Mouse (Mus musculus) limb, embryonic 13.5 days (tissue): ENCODE measurements around the gene Rslcan18. TPM values are rescaled to one million over a fixed set of nuclear protein-coding genes. Genes with fewer than 3 reads are reported as not detected.

ENCODE experiments used
- ATAC-seq: fragments of 200-750 bp; cut with Nextera tagmentation; 2 replicates; pipeline ENCODE4 v1.8.0; 2017; ENCODE audit warnings: low read depth, moderate number of reproducible peaks, moderate TSS enrichment; ENCODE audit not compliant: low FRiP score
- H3K27ac ChIP-seq: fragments of 300-500 bp; sonication (generic); 2 replicates; pipeline ENCODE4 v1.5.1; 2015; ENCODE audit warnings: inconsistent platforms, mild to moderate bottlenecking, moderate library complexity
- H3K27me3 ChIP-seq: fragments of 300-500 bp; sonication (generic); 2 replicates; pipeline ENCODE4 v1.6.1; 2015; ENCODE audit warnings: mild to moderate bottlenecking, inconsistent platforms
- H3K36me3 ChIP-seq: fragments of 300-500 bp; sonication (generic); 2 replicates; pipeline ENCODE4 v1.6.1; 2015; ENCODE audit warnings: inconsistent platforms, mild to moderate bottlenecking, moderate library complexity
- H3K4me1 ChIP-seq: fragments of 300-500 bp; sonication (generic); 2 replicates; pipeline ENCODE4 v1.6.1; 2015; ENCODE audit warnings: inconsistent platforms
- H3K4me2 ChIP-seq: fragments of 300-500 bp; sonication (generic); replicated peaks from 2 replicates; pipeline ENCODE4 v1.6.1; 2015; ENCODE audit warnings: inconsistent platforms, mild to moderate bottlenecking, moderate library complexity
- H3K4me3 ChIP-seq: fragments of 300-500 bp; sonication (generic); 2 replicates; pipeline ENCODE4 v1.5.1; 2015; ENCODE audit warnings: moderate library complexity, mild to moderate bottlenecking, inconsistent platforms
- H3K9ac ChIP-seq: fragments of 300-500 bp; sonication (generic); 2 replicates; pipeline ENCODE4 v1.6.1; 2015; ENCODE audit warnings: mild to moderate bottlenecking, inconsistent platforms
- H3K9me3 ChIP-seq: fragments of 300-500 bp; sonication (generic); 2 replicates; pipeline ENCODE4 v1.6.1; 2016; ENCODE audit warnings: inconsistent platforms
- WGBS: fragments of 180-500 bp; shearing (Covaris S2); methylation state at CpG from one replicate; pipeline ENCODE4 v1.1.7; 2015; 5-methylcytosine and 5-hydroxymethylcytosine counted together
- polyA plus RNA-seq: library from polyadenylated mRNA; unstranded; fragments of >200 nt; fragmentation: Nextera tagmentation; extraction: Ambion mirVana; gene quantifications from 2 replicates; pipeline ENCODE4 v1.2.1, GENCODE M21; 2015

The Rslcan18 gene
- polyA plus RNA-seq, 1 experiment from 2014 or later: 0.25 TPM

DNA sequence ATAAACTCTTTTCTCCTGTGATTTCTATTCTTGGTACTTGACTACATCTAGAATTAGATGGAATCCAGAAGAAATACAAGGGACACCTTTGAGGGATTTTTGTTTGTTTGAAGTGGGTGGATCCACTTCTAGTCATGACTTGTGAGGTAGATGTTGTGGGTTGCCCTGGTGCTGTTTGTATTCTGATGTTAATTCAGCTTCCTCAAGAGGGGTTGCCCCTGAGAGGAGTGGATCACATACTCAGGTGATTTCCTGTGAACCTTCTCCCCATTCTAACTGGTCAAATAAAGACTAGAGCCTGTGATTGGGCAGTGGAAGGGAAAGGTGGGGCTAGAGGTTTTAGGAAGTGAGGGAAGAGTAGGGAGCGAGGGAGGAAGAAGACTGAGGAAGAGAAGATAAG, 34.1 kb downstream of the Rslcan18 start:
- WGBS: 68% methylated on average over 1 of the region's 1 CpGs
- Histone ChIP-seq H3K4me3 (peak overlapping the region; percentile 59), H3K27ac (peak overlapping the region; percentile 90), H3K9ac (peak overlapping the region; percentile 78; the same call in 1 of the 2 replicates), H3K4me1 (peaks cover 10% of the 10 kb centered on the region), H3K36me3 (peaks cover 15% of the 10 kb centered on the region), H3K4me2 (peak overlapping the region; percentile 77), H3K27me3 (no peaks in the 10 kb centered on the region), H3K9me3 (0 out of 2 replicates have a peak, but pooled peaks cover 6% of the 10 kb centered on the region)
- no peak for ATAC-seq

DNA sequence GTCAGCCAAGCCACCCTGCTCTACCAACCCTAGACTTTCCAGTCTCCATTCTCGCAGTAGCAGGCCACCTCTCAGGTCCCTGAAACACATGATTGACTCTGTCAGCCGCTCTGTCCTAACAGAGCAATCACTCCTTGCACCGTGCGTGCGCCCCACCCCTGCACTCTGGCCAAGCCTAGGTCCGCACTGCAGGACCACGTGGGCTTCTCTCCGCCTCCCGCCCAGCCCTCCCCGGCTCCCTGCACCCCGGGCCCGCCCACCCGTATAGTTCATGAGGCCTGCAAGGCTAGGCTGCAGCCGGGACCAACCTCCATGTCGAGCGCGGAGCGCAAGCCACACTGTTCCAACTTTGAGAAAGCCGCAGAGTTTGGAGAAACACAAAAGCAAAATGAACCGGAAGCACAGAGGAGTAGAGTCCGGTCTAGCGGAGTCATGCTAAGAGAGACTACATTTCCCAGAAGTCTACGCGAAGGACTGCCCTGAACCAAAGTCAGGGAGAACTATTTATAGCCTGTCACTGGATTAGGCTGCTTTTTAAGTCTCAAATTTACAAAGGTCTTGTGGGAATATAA, 34.8 kb downstream of the Rslcan18 start:
- 0 out of 2 replicates have a peak, but pooled peaks cover 8% of the 10 kb centered on the region for H3K9me3 ChIP-seq
- H3K4me3 ChIP-seq: peak overlapping the region; percentile 59
- H3K9ac ChIP-seq: peak overlapping the region; percentile 78
- 1% methylated on average over 24 of the region's 24 CpGs for WGBS
- H3K27ac ChIP-seq: peak overlapping the region; percentile 90
- H3K4me2 ChIP-seq: peak overlapping the region; percentile 77
- no peaks in the 10 kb centered on the region for H3K27me3 ChIP-seq
- H3K4me1 ChIP-seq: peaks cover 10% of the 10 kb centered on the region
- H3K36me3 ChIP-seq: peaks cover 21% of the 10 kb centered on the region
- peak; percentile 99 for ATAC-seq

DNA sequence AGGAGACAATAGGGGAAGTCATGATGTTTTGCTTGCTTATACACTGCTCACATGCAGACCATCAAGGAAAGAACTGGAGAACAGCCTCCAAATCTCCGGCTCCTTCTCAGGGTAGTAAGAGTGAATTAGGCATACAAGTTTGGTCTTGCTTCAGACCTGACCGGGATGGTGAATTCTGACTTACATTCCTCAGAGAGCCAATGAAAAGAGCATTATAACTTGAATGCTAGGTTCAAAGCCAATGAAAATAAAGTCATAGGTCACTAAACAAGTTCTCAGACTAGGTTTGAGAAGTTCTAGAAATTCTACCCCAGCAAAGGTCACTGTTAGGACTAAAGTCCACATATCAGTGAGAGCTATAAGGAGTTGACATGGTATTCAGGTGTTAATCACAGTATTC, 38.8 kb downstream of the Rslcan18 start:
- H3K4me3 ChIP-seq: no peak overlapping the region
- H3K9me3 ChIP-seq: peaks cover 28% of the 10 kb centered on the region
- peaks cover 53% of the 10 kb centered on the region for H3K36me3 ChIP-seq
- H3K4me1 ChIP-seq: peaks cover 9% of the 10 kb centered on the region
- ATAC-seq: no peak
- H3K9ac ChIP-seq: no peak overlapping the region
- H3K4me2 ChIP-seq: no peak overlapping the region
- H3K27ac ChIP-seq: no peak overlapping the region
- WGBS: 89% methylated on average over 2 of the region's 2 CpGs
- no peaks in the 10 kb centered on the region for H3K27me3 ChIP-seq

DNA sequence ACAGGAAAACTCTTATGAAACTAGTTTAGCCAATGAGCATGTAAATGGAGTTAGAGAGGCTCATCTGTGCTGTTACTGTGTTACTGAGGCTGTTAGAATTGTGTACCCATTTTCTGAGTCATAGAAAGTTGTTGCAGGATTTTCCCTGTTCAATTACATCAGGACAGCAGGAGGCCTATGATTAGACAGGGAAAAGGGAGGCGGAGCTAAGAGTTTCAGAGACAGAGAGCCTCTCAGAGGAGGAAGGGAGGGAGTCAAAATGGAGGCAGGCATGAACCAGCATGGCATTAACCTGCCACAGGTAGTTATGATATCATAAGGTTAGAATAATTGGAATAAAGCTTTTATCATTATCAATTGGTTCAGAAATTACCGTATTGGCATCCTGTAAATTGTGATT, 43.3 kb downstream of the Rslcan18 start:
- H3K9ac ChIP-seq: no peak overlapping the region
- peaks cover 51% of the 10 kb centered on the region for H3K9me3 ChIP-seq
- peaks cover 76% of the 10 kb centered on the region for H3K36me3 ChIP-seq
- no peaks in the 10 kb centered on the region for H3K4me1 ChIP-seq
- no peaks in the 10 kb centered on the region for H3K27me3 ChIP-seq
- no peak overlapping the region for H3K4me2 ChIP-seq
- ATAC-seq: no peak
- H3K4me3 ChIP-seq: no peak overlapping the region
- WGBS: 96% methylated on average over 2 of the region's 2 CpGs
- H3K27ac ChIP-seq: no peak overlapping the region

DNA sequence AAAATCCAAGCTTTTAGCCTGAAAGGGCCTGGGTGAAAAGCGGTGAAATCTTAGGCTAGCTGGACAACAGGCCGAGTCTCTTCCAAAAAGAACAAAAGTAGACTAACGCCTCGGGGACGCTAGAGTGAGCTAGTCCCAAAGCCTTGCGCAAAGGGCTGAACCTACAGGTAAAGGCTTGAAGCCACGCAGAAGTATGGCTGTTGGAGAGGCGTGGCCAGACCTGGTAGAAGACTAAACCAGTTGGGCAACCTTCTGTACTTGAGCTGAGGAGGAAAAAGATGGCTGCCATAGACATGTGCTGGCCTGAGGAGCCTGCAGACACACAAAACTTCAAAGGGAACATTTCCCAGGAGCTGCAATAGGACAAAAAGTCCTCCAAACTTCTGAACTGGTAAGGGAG, 50.7 kb downstream of the Rslcan18 start:
- Histone ChIP-seq H3K4me3 (no peak overlapping the region), H3K27me3 (no peaks in the 10 kb centered on the region), H3K9ac (no peak overlapping the region), H3K4me2 (no peak overlapping the region), H3K36me3 (peaks cover 33% of the 10 kb centered on the region), H3K4me1 (no peaks in the 10 kb centered on the region; the same call in 1 of the 2 replicates), H3K9me3 (peaks cover 26% of the 10 kb centered on the region), H3K27ac (no peak overlapping the region)
- 75% methylated on average over 8 of the region's 8 CpGs for WGBS
- ATAC-seq: no peak

DNA sequence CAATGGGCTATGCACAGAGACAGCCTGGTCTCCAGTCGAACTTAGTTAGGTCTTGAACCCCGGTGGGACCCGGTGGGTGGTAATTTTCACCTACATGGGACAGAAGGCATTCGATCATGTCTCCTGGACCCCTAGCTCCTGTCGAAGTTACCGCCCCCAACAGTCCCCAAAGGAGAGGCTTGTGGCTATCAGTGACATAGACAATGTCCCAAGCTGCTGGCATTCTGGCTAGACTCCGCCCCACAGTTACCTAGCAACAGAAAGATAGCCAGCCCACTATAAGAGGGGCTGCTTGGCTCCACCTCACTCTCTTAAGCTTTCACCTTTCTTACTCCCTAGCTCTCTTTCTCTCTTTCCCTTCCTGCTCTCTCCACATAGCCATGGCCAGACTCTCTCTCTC, 53.6 kb downstream of the Rslcan18 start:
- no peak for ATAC-seq
- Histone ChIP-seq H3K27me3 (no peaks in the 10 kb centered on the region), H3K36me3 (peaks cover 11% of the 10 kb centered on the region; the same call in 1 of the 2 replicates), H3K4me3 (no peak overlapping the region), H3K4me2 (no peak overlapping the region), H3K9ac (no peak overlapping the region), H3K9me3 (peaks cover 14% of the 10 kb centered on the region), H3K4me1 (peaks cover 5% of the 10 kb centered on the region), H3K27ac (no peak overlapping the region)
- 53% methylated on average over 7 of the region's 7 CpGs for WGBS

DNA sequence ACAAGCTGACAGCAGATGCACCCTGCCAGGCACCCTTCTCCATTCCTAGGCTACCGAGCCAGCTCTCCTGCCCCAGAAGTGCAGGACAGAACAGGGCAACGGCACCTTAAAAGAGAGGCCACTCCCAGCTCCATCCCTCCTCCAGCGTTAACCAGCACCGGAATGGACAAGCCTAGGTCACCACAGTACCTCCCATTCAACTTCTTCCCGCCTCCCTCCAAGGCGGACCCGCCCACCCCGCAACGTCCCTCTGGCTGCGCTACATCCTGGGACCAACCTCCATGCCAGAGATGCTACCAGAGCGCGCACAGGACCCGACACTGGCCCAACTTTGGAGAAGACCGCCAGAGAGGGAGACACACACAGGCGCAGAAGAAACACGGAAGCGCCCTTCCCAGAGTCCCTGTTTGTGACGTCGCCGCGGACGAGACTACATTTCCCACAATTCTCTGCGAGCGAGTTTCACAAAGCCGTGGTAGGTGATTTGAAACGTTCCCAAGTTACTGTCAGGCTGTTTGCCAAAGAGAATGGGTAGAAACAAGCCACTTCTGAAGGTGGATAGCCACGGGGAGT, 55.2 kb downstream of the Rslcan18 start, which contains the start of gene Zfp712:
Zfp712 (minus strand) TSS at position 385 of the 573 bp plus-strand sequence.
- H3K4me1 ChIP-seq: peaks cover 5% of the 10 kb centered on the region
- H3K27ac ChIP-seq: peak within 1 kb of the TSS; percentile 86
- ATAC-seq: peak; percentile 96
- H3K9ac ChIP-seq: peak within 1 kb of the TSS; percentile 79
- H3K27me3 ChIP-seq: no peaks in the 10 kb centered on the region
- under 1% methylated on average over 27 of the region's 27 CpGs for WGBS
- peak within 1 kb of the TSS; percentile 74 for H3K4me3 ChIP-seq
- peak within 1 kb of the TSS; percentile 77 for H3K4me2 ChIP-seq
- H3K9me3 ChIP-seq: peaks cover 9% of the 10 kb centered on the region; the same call in 1 of the 2 replicates
- peaks cover 6% of the 10 kb centered on the region; the same call in 1 of the 2 replicates for H3K36me3 ChIP-seq

DNA sequence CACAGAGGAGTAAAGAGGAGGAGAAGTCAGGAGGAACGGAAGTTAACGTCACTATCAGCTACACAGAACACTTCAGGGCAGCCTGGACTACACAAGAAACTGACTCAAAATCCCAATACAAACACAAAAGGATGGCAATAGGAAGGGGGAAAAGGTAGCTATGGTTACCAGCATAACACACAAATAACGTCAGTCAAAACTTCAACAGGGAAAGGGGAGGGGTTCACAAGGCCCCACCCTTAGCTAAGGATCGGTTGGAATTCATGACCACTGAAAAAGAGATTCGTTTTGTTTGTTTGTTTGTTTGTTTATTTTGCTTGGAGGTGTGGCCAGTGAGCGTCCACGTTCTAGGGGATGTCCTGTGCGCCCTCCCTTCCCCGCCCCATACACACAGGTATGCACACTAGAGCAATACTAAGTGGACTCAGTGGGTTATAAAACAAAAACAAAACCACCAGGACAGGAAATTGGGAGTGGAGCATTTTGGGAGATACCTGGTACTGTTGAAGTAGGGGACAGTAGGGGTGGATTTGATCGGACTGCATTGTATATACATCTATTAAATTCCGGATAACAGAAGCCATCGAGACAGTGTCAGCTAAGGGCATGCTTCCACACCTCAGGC, 55.8 kb downstream of the Rslcan18 start:
- Histone ChIP-seq H3K4me1 (peaks cover 5% of the 10 kb centered on the region), H3K4me2 (peak overlapping the region; percentile 77), H3K9ac (peak overlapping the region; percentile 79), H3K9me3 (peaks cover 6% of the 10 kb centered on the region; the same call in 1 of the 2 replicates), H3K27ac (peak overlapping the region; percentile 86; the same call in 1 of the 2 replicates), H3K4me3 (peak overlapping the region; percentile 74), H3K27me3 (no peaks in the 10 kb centered on the region), H3K36me3 (no peaks in the 10 kb centered on the region; the same call in 1 of the 2 replicates)
- 4% methylated on average over 12 of the region's 12 CpGs for WGBS
- peak; percentile 60 for ATAC-seq

Other genes with a start within 250 kb of the Rslcan18 start
- gene Gm10767, start 211.3 kb downstream of the Rslcan18 start, polyA plus RNA-seq: 1.1 and 1.5 TPM in 2 replicates
- 4.8 and 4.9 TPM in 2 replicates for gene Zfp712, start 55.1 kb downstream of the Rslcan18 start, polyA plus RNA-seq
- gene Zfp708, start 18.3 kb downstream of the Rslcan18 start, polyA plus RNA-seq: 7.2 and 8.4 TPM in 2 replicates
- gene Gm28557, start 7.7 kb downstream of the Rslcan18 start, polyA plus RNA-seq: 2.6 and 3.0 TPM in 2 replicates
- gene Zfp759, start 5.4 kb upstream of the Rslcan18 start, polyA plus RNA-seq: 2.2 and 2.3 TPM in 2 replicates
- 7.9 and 9.5 TPM in 2 replicates for gene Rsl1, start 56.9 kb upstream of the Rslcan18 start, polyA plus RNA-seq
- 2.8 and 3.0 TPM in 2 replicates for gene Zfp455, start 78.2 kb upstream of the Rslcan18 start, polyA plus RNA-seq
- 2.0 and 2.3 TPM in 2 replicates for gene Zfp458, start 162.2 kb upstream of the Rslcan18 start, polyA plus RNA-seq
- 0.51 and 0.66 TPM in 2 replicates for gene Zfp457, start 190.2 kb upstream of the Rslcan18 start, polyA plus RNA-seq
- gene Zfp595, start 216.3 kb upstream of the Rslcan18 start, polyA plus RNA-seq: 2.4 and 2.5 TPM in 2 replicates
- gene Gm28044, start 244.3 kb upstream of the Rslcan18 start, polyA plus RNA-seq: not detected in 2 replicates
- 0.69 and 1.2 TPM in 2 replicates for gene Zfp953, start 244.3 kb upstream of the Rslcan18 start, polyA plus RNA-seq